ENCODE assay signal across 19 mouse cellular contexts in genomic region chr11:62209111-62209510, GRCm38 (mm10). TPM values are rescaled to one million over a fixed set of nuclear protein-coding genes. Genes with fewer than 3 reads are reported as not detected.
A peak's percentile ranks its signal among the peaks of the same experiment; 100 is the strongest.
DNase-seq lines count a peak whose midpoint lies in the region; ATAC-seq and TF ChIP-seq lines count a peak whose summit lies in the region.
"Had no signal": no experiment of that assay in that cellular context is flagged by ENCODE, and none has a peak within 500 bp of the region (broad histone marks: within the 10 kb centered on the region; RNA-seq: fewer than 3 reads in every experiment).

No protein-coding gene starts in this region.

- H3K36me3 ChIP-seq in lung, postnatal 0 days (ENCODE audit: insufficient read depth, low read length), result no peaks in the 10 kb centered on the region
- H3K36me3 ChIP-seq in macrophage (ENCODE audit: inconsistent target), result no peaks in the 10 kb centered on the region
- H3K36me3 ChIP-seq: embryonic facial prominence, embryonic 15.5 days had no signal

- TF ChIP-seq EP300 in lung, postnatal 0 days (IDR thresholded peaks at IDR 0.05), result no peak

- 77% methylated on average over 2 of the region's 2 CpGs for WGBS in lung, postnatal 0 days
- WGBS in macrophage (ENCODE audit: missing documents), result 88% methylated on average over 2 of the region's 2 CpGs

- H3K27ac ChIP-seq in lung, postnatal 0 days (ENCODE audit: low read length), result peak overlapping the region; percentile 14; the same call in 1 of the 2 replicates
- peak overlapping the region; percentile 85 for H3K27ac ChIP-seq in macrophage
- H3K27ac ChIP-seq: embryonic facial prominence, embryonic 15.5 days; forebrain, embryonic 12.5 days; hindbrain, embryonic 13.5 days; hindbrain, postnatal 0 days had no signal

- H3K79me2 ChIP-seq in macrophage (ENCODE audit: inconsistent target), result no peaks in the 10 kb centered on the region

- peaks cover 3% of the 10 kb centered on the region; the same call in 1 of the 2 replicates for H3K4me1 ChIP-seq in lung, postnatal 0 days (ENCODE audit: insufficient read depth, low read depth, low read length)
- H3K4me1 ChIP-seq: embryonic facial prominence, embryonic 15.5 days; forebrain, embryonic 12.5 days; hindbrain, embryonic 13.5 days had no signal

- H3K4me3 ChIP-seq in lung, postnatal 0 days (ENCODE audit: low read depth, low read length), result no peak overlapping the region
- no peak overlapping the region for H3K4me3 ChIP-seq in macrophage (ENCODE audit: inconsistent target)
- H3K4me3 ChIP-seq: embryonic facial prominence, embryonic 15.5 days; forebrain, embryonic 12.5 days; hindbrain, embryonic 13.5 days had no signal

- no peak overlapping the region for H3K4me2 ChIP-seq in lung, postnatal 0 days (replicated peaks; ENCODE audit: low read depth, low read length)
- H3K4me2 ChIP-seq: embryonic facial prominence, embryonic 15.5 days; forebrain, embryonic 12.5 days; hindbrain, embryonic 13.5 days had no signal

- H3K9me3 ChIP-seq in lung, postnatal 0 days (ENCODE audit: low read length), result no peaks in the 10 kb centered on the region
- H3K9me3 ChIP-seq: embryonic facial prominence, embryonic 15.5 days; forebrain, embryonic 12.5 days; hindbrain, embryonic 13.5 days had no signal

- TF ChIP-seq CTCF in lung, postnatal 0 days (IDR thresholded peaks at IDR 0.05), result no peak

- peak; percentile 14 for DNase-seq in embryo, embryonic 10.5 days (ENCODE audit: low spot score)
- no peak for DNase-seq in embryo, embryonic 11 days
- no peak for DNase-seq in lung, postnatal 0 days (ENCODE audit: low spot score)
- no peak for DNase-seq in lung, adult 18-20 months
- DNase-seq in kidney, postnatal 10 days, result no peak
- no peak for DNase-seq in adrenal gland, adult 18-20 months (ENCODE audit: low spot score in 2 of 2)
- DNase-seq: adrenal gland, postnatal 25 days; cerebellum, adult 2 months; cerebellum, postnatal 10 days; forebrain, postnatal 0 days; gastrocnemius, postnatal 14 days; heart, postnatal 10 days had no signal

- no peaks in the 10 kb centered on the region for H3K27me3 ChIP-seq in lung, postnatal 0 days (replicated peaks; ENCODE audit: insufficient read depth, low read length)
- H3K27me3 ChIP-seq: embryonic facial prominence, embryonic 15.5 days; forebrain, embryonic 12.5 days; hindbrain, embryonic 13.5 days; Patski had no signal

- no peak overlapping the region for H3K9ac ChIP-seq in lung, postnatal 0 days (replicated peaks; ENCODE audit: low read depth)
- H3K9ac ChIP-seq: embryonic facial prominence, embryonic 15.5 days; forebrain, embryonic 12.5 days; forebrain, postnatal 0 days; hindbrain, embryonic 13.5 days had no signal

- no peak for ATAC-seq in lung, postnatal 0 days
- ATAC-seq: activated CD4-positive, CD25-positive, alpha-beta regulatory T cell, adult 4 months; forebrain, postnatal 0 days; hindbrain, postnatal 0 days; Patski had no signal

RNA-seq across cellular contexts. Expression of gene Adora2b, which starts 39.7 kb away (rescaled TPM):
- polyA plus RNA-seq in lung, postnatal 0 days (2015; fragmentation: Nextera tagmentation; extraction: Ambion mirVana), result 27.7 and 39.8 TPM in 2 replicates
- total RNA-seq in macrophage (2018; cell fraction: chromatin; rRNA removed), result 10 to 100 TPM in 6 of 26 experiments, 1 to 10 TPM in 9, under 1 TPM in 11; 0.50 to 35.4 (median 2.2) TPM
- 10 to 100 TPM in 6 of 26 experiments, 1 to 10 TPM in 14, under 1 TPM in 6; 0.37 to 49.9 (median 1.7) TPM for total RNA-seq in macrophage (2018; cell fraction: cytosol; rRNA removed)
- total RNA-seq in macrophage (2018; cell fraction: nucleus; rRNA removed), result 10 to 100 TPM in 5 of 26 experiments, 1 to 10 TPM in 16, under 1 TPM in 3, not detected in 2; 0.45 to 30.3 (median 4.8) TPM
- 1.1 to 5.9 TPM (median 1.4 TPM) in 3 replicates for polyA plus RNA-seq in macrophage (2018)
- total RNA-seq in adrenal gland, adult 18-20 months (2021), result 1 to 10 TPM in 1 of 2 experiments, under 1 TPM in 1; 0.64 to 1.7 TPM
- polyA plus RNA-seq: activated CD4-positive, CD25-positive, alpha-beta regulatory T cell, adult 4 months had no signal
